Mouse (Mus musculus): Measurements from ENCODE around the gene Camta2. TPM values are rescaled to one million over a fixed set of nuclear protein-coding genes. Genes with fewer than 3 reads are reported as not detected.

Camta2 gene
- 11.9 and 13.9 TPM in 2 replicates for polyA plus RNA-seq (2015; fragmentation: Nextera tagmentation; extraction: Ambion mirVana)

- Histone ChIP-seq H3K9ac (peak within 1 kb of the TSS; percentile 91), H3K36me3 (ENCODE audit: poor library complexity, severe bottlenecking) (peaks cover 24% of the 10 kb centered on the region), H3K27me3 (no peaks in the 10 kb centered on the region), H3K4me1 (peaks cover 29% of the 10 kb centered on the region), H3K4me2 (peak within 1 kb of the TSS; percentile 85), H3K9me3 (replicated peaks) (no peaks in the 10 kb centered on the region), H3K27ac (peak within 1 kb of the TSS; percentile 85), H3K4me3 (peak within 1 kb of the TSS; percentile 89)
- whole genome bisulfite sequencing, result under 1% methylated on average over 47 of the region's 55 CpGs
- ATAC-seq, result peak; percentile 82
Observed at GRCm38 (mm10) chr11:70687601-70688199, at the start of gene Camta2. Gene Camta2, minus strand, starts transcription at chr11:70688105.

- H3K4me3 ChIP-seq, result no peak overlapping the region
- no peaks in the 10 kb centered on the region for H3K9me3 ChIP-seq (replicated peaks)
- H3K4me2 ChIP-seq, result no peak overlapping the region
- no peak overlapping the region for H3K9ac ChIP-seq
- peaks cover 14% of the 10 kb centered on the region for H3K36me3 ChIP-seq (ENCODE audit: poor library complexity, severe bottlenecking)
- no peak overlapping the region for H3K27ac ChIP-seq
- H3K4me1 ChIP-seq, result no peaks in the 10 kb centered on the region
- ATAC-seq, result no peak
- 75% methylated on average over 5 of the region's 5 CpGs for WGBS
- H3K27me3 ChIP-seq, result no peaks in the 10 kb centered on the region
Observed at GRCm38 (mm10) chr11:70733256-70733655, 45.4 kb upstream of the Camta2 start.

DNA sequence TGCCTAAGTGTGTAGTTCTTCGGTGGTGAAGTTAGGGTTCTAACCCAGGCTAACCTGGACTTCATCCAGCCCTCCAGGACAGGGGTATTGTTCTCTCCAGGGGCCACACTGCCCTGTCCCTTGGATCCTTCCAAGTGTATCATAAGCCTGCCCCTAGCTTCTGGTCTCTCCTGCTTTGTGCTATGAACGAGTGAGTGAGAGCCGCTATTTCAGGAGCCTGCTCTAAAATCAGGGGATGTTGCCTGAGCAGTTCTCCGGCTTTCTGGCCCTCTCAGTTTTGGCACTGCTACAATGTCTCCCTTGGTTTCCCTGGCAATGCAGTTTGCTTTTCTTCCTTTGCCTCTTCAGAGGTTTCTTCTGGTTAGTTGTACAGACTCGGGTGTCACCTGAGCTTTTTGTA is 43.3 kb upstream of the Camta2 start:
- ATAC-seq, result no peak
- H3K4me2 ChIP-seq, result no peak overlapping the region
- H3K36me3 ChIP-seq (ENCODE audit: poor library complexity, severe bottlenecking), result peaks cover 35% of the 10 kb centered on the region
- WGBS, result 60% methylated on average over 5 of the region's 5 CpGs
- H3K27ac ChIP-seq, result no peak overlapping the region
- no peaks in the 10 kb centered on the region for H3K4me1 ChIP-seq
- no peaks in the 10 kb centered on the region for H3K9me3 ChIP-seq (replicated peaks)
- H3K9ac ChIP-seq, result no peak overlapping the region
- H3K27me3 ChIP-seq, result no peaks in the 10 kb centered on the region
- H3K4me3 ChIP-seq, result no peak overlapping the region

DNA sequence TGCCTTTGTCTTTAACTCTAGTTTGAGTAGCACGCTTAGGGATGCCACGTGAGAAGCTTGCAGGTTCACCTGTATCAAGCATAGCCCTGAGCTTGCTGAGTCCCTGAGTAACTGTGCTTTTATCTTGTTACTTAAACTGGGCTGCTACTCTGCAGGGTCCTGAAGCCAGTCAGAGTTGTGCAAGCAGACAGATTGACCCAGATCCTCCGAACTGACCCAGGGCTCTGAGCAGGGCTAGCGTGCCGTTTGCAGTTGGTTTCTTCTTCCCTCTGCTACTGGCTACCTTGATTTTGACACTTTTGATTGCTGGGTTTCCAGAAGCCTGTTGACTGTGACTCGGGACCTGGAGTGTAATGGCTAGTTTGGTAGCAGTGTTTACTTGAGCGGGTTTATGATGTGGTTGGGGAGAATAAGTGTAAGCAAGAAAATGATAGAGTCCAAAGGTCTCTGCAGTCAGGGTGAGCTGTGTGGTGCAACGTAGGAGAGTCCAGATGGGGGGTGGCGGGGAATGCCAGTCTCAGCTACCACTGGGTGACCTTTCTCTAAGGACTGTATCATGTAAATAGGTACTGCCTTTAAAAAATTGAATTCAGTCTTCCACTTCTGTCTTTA is 42.6 kb upstream of the Camta2 start:
- H3K27me3 ChIP-seq, result no peaks in the 10 kb centered on the region
- no peak overlapping the region for H3K9ac ChIP-seq
- H3K4me3 ChIP-seq, result no peak overlapping the region
- no peaks in the 10 kb centered on the region for H3K9me3 ChIP-seq (replicated peaks)
- 81% methylated on average over 9 of the region's 9 CpGs for WGBS
- no peak overlapping the region for H3K4me2 ChIP-seq
- no peak overlapping the region for H3K27ac ChIP-seq
- peaks cover 41% of the 10 kb centered on the region for H3K36me3 ChIP-seq (ENCODE audit: poor library complexity, severe bottlenecking)
- no peak for ATAC-seq
- H3K4me1 ChIP-seq, result no peaks in the 10 kb centered on the region

DNA sequence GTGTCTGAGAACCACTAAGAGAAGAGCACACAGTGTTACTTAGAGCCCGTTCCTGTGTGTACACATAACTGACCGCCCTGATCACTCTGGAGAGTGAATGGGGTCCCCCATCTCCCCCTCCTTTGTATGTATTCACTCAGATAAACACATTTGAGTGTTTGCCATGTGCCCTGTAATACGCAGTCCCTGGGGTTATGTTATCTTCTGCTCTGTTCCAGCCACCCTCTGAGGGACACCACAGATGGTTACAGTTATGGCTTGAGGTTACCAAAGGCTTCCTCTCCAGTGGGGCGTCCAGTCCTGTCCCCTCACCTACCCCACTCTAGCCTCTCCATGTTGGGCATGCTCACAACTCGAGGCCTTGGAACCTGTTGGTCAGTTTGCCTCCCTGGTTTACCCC is 39.5 kb upstream of the Camta2 start:
- H3K27ac ChIP-seq, result no peak overlapping the region
- H3K4me3 ChIP-seq, result no peak overlapping the region
- no peak for ATAC-seq
- no peaks in the 10 kb centered on the region for H3K4me1 ChIP-seq
- H3K36me3 ChIP-seq (ENCODE audit: poor library complexity, severe bottlenecking), result peaks cover 67% of the 10 kb centered on the region
- H3K4me2 ChIP-seq, result no peak overlapping the region
- no peaks in the 10 kb centered on the region for H3K27me3 ChIP-seq
- WGBS, result 91% methylated on average over 5 of the region's 5 CpGs
- no peak overlapping the region for H3K9ac ChIP-seq
- H3K9me3 ChIP-seq (replicated peaks), result no peaks in the 10 kb centered on the region

DNA sequence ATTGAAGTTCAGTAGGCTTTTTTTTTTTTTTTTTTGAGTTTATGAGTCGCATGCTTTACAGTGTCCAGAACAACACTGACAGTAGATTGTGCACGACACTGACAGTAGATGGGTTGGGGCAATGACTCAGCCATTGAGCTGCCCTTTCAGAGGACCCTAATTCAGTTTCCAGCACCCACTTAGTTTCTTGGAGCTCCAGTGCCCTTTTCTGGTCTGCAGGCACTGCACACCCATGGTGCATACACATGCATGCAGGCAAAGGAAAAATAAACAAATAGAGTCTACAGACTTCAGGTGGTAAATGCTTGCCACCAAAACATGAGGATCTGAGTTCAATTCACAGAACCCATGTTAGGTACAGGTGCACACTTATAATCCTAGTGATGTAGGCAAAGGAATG is 38.7 kb upstream of the Camta2 start:
- Histone ChIP-seq H3K36me3 (ENCODE audit: poor library complexity, severe bottlenecking) (peaks cover 74% of the 10 kb centered on the region), H3K9me3 (replicated peaks) (no peaks in the 10 kb centered on the region), H3K27me3 (no peaks in the 10 kb centered on the region), H3K4me1 (no peaks in the 10 kb centered on the region), H3K27ac (no peak overlapping the region), H3K4me3 (no peak overlapping the region), H3K9ac (no peak overlapping the region), H3K4me2 (no peak overlapping the region)
- 88% methylated on average over 2 of the region's 2 CpGs for WGBS
- ATAC-seq, result no peak

DNA sequence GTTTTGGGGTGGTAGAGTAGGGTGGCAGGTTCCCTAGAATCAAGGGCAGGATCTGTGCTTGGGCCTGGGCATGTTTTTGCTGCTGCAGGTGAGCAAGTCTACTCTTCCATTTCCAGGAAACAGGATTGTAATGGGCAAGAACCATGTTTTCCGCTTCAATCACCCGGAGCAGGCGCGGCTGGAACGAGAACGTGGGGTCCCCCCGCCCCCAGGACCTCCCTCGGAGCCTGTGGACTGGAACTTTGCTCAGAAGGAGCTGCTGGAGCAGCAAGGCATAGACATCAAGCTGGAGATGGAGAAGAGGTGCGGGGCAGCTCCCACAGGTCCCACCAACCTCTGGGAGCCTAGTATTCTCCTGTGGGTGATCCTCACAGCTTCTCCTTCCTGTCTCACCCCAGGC is 36.8 kb upstream of the Camta2 start:
- Histone ChIP-seq H3K9ac (no peak overlapping the region), H3K9me3 (replicated peaks) (no peaks in the 10 kb centered on the region), H3K27ac (no peak overlapping the region), H3K36me3 (ENCODE audit: poor library complexity, severe bottlenecking) (peaks cover 90% of the 10 kb centered on the region), H3K27me3 (no peaks in the 10 kb centered on the region), H3K4me2 (no peak overlapping the region), H3K4me1 (no peaks in the 10 kb centered on the region), H3K4me3 (no peak overlapping the region)
- 88% methylated on average over 9 of the region's 9 CpGs for WGBS
- ATAC-seq, result no peak

DNA sequence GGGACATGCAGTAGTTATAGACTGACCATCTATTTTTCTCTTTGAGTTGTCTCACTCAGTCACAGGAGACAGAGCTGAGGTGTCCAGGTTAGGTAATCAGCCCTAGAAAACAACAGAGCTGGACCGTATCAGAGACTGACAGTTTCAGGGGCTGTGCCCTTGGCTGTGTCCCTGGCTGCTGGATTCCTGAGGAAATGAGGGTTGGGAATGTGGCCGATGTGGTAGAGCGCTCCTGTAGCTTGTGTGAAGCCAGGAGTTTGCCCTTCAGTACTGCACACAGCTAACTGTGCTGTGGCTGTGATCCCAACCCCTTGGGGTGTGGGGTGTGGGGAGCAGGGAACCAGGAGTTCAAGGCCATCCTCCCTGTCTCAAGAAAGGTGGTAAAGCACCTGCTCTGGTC is 33.2 kb upstream of the Camta2 start:
- WGBS, result 97% methylated on average over 3 of the region's 3 CpGs
- Histone ChIP-seq H3K36me3 (ENCODE audit: poor library complexity, severe bottlenecking) (peaks cover 93% of the 10 kb centered on the region), H3K27me3 (no peaks in the 10 kb centered on the region), H3K4me1 (no peaks in the 10 kb centered on the region), H3K9ac (no peak overlapping the region), H3K4me2 (no peak overlapping the region), H3K27ac (no peak overlapping the region), H3K9me3 (replicated peaks) (no peaks in the 10 kb centered on the region), H3K4me3 (no peak overlapping the region)
- no peak for ATAC-seq

GRCm38 (mm10) chr11:70720567-70720966 is 32.7 kb upstream of the Camta2 start:
- Histone ChIP-seq H3K4me3 (no peak overlapping the region), H3K9me3 (replicated peaks) (no peaks in the 10 kb centered on the region), H3K4me1 (no peaks in the 10 kb centered on the region), H3K36me3 (ENCODE audit: poor library complexity, severe bottlenecking) (peaks cover 92% of the 10 kb centered on the region), H3K27ac (no peak overlapping the region), H3K4me2 (no peak overlapping the region), H3K27me3 (no peaks in the 10 kb centered on the region), H3K9ac (no peak overlapping the region)
- 98% methylated on average over 3 of the region's 3 CpGs for WGBS
- no peak for ATAC-seq

DNA sequence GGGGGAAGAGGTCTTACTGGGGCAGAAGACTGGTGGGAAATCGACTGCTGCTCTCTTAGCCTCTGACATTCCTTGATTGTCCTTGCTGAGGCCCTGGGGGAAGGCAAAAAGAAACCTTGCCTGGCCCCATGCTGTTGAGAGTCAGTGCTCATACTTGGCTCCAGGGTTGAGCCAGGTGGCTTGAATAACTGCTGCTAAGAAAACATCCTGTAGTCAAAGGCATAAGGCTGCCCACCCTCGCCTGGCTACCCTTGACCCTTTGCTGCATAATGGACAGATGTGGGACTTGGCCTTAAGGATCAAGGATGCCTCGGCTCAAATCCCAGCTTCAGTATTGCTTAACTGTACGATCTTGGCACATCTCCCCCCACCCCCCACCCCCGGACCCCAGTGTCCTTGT is 30.6 kb upstream of the Camta2 start:
- no peak for ATAC-seq
- Histone ChIP-seq H3K4me2 (no peak overlapping the region), H3K9me3 (replicated peaks) (no peaks in the 10 kb centered on the region), H3K36me3 (ENCODE audit: poor library complexity, severe bottlenecking) (peaks cover 81% of the 10 kb centered on the region), H3K9ac (no peak overlapping the region), H3K27ac (no peak overlapping the region), H3K4me3 (no peak overlapping the region), H3K27me3 (no peaks in the 10 kb centered on the region), H3K4me1 (no peaks in the 10 kb centered on the region)
- 74% methylated on average over 5 of the region's 5 CpGs for WGBS

DNA sequence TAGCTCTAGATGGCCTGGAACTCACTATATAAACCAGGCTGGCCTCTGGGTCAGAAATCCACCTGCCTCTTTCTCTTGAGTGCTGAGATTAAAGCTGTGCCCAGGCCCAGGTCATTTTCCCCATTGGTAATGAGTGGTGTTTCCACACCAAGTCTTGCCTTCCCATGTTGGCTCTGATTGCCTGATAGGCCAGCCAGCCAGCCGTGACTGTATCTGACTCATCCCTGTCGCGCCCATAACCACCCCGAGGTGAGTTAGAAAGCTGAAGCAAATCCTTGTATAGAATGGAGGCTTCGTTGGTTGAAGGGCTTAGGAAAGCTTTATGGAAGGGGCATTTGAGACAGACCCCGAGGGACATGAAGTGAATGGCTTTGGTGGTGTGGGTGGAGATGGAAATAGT is 27.9 kb upstream of the Camta2 start:
- H3K36me3 ChIP-seq (ENCODE audit: poor library complexity, severe bottlenecking), result peaks cover 75% of the 10 kb centered on the region
- no peaks in the 10 kb centered on the region for H3K27me3 ChIP-seq
- no peaks in the 10 kb centered on the region for H3K9me3 ChIP-seq (replicated peaks)
- 91% methylated on average over 6 of the region's 6 CpGs for WGBS
- H3K9ac ChIP-seq, result no peak overlapping the region
- no peak overlapping the region for H3K4me2 ChIP-seq
- no peaks in the 10 kb centered on the region for H3K4me1 ChIP-seq
- no peak overlapping the region for H3K27ac ChIP-seq
- no peak for ATAC-seq
- H3K4me3 ChIP-seq, result no peak overlapping the region

DNA sequence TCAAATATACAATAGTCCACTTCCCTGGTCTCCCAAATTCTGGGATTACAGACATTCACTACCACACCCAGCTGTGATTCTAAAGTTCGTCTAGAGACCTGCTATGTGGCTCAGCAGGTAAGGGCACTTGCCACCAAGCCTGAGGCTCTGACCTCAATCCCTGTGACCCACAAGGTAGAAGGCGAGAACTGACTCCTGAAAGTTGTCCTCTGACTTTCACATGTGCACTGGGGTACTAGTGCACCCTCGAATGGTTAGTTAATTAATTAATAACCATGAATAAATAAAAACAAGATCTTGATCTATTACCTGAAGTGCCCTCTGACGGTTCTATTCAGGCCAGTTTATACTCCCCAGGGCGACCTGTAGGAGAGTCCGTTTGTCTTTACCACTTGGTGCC is 25.3 kb upstream of the Camta2 start:
- no peak for ATAC-seq
- H3K9ac ChIP-seq, result no peak overlapping the region
- H3K4me3 ChIP-seq, result no peak overlapping the region
- no peaks in the 10 kb centered on the region for H3K4me1 ChIP-seq
- H3K4me2 ChIP-seq, result no peak overlapping the region
- no peaks in the 10 kb centered on the region for H3K9me3 ChIP-seq (replicated peaks)
- WGBS, result 87% methylated on average over 6 of the region's 6 CpGs
- no peaks in the 10 kb centered on the region for H3K27me3 ChIP-seq
- no peak overlapping the region for H3K27ac ChIP-seq
- peaks cover 74% of the 10 kb centered on the region for H3K36me3 ChIP-seq (ENCODE audit: poor library complexity, severe bottlenecking)

GRCm38 (mm10) chr11:70711026-70711425 is 23.1 kb upstream of the Camta2 start:
- no peak overlapping the region for H3K4me2 ChIP-seq
- no peaks in the 10 kb centered on the region for H3K4me1 ChIP-seq
- 91% methylated on average over 10 of the region's 10 CpGs for WGBS
- H3K27me3 ChIP-seq, result no peaks in the 10 kb centered on the region
- no peaks in the 10 kb centered on the region for H3K9me3 ChIP-seq (replicated peaks)
- H3K36me3 ChIP-seq (ENCODE audit: poor library complexity, severe bottlenecking), result peaks cover 74% of the 10 kb centered on the region
- no peak overlapping the region for H3K4me3 ChIP-seq
- H3K9ac ChIP-seq, result no peak overlapping the region
- ATAC-seq, result no peak
- H3K27ac ChIP-seq, result no peak overlapping the region
